Mouse (Mus musculus) testis, adult 2 months (tissue): ENCODE data around the gene Klf1. TPM values are rescaled to one million over a fixed set of nuclear protein-coding genes. Genes with fewer than 3 reads are reported as not detected.
A peak's percentile ranks its signal among the peaks of the same experiment; 100 is the strongest.

ENCODE experiments used
- H3K27ac ChIP-seq: fragments of 200-500 bp; 2 replicates; pipeline ENCODE4 v1.5.1; 2012; ENCODE audit warnings: low read depth, low read length; ENCODE audit not compliant: control insufficient read depth, insufficient read depth
- H3K27me3 ChIP-seq: fragments of 200-500 bp; 2 replicates; pipeline ENCODE4 v1.6.1; 2012; ENCODE audit warnings: mild to moderate bottlenecking, low read length, moderate library complexity; ENCODE audit not compliant: control insufficient read depth, insufficient read depth
- H3K36me3 ChIP-seq: fragments of 200-500 bp; 2 replicates; pipeline ENCODE4 v1.6.1; 2012; ENCODE audit warnings: mild to moderate bottlenecking, low read length; ENCODE audit not compliant: control insufficient read depth, insufficient read depth
- H3K4me1 ChIP-seq: fragments of 200-500 bp; 2 replicates; pipeline ENCODE4 v1.6.1; 2012; ENCODE audit warnings: low read length; ENCODE audit not compliant: control insufficient read depth, insufficient read depth
- H3K4me3 ChIP-seq: fragments of 200-500 bp; 2 replicates; pipeline ENCODE4 v1.5.1; 2012; ENCODE audit warnings: low read depth, mild to moderate bottlenecking, low read length, moderate library complexity, mixed read lengths; ENCODE audit not compliant: control insufficient read depth
- CTCF ChIP-seq: fragments of 200-500 bp; IDR thresholded peaks from 2 replicates; pipeline ENCODE4 v1.5.1; 2012; ENCODE audit warnings: low read depth, mild to moderate bottlenecking, inconsistent platforms, low read length, moderate library complexity; ENCODE audit not compliant: control insufficient read depth, insufficient read depth, insufficient replicate concordance
- POLR2A ChIP-seq: fragments of 200-500 bp; IDR thresholded peaks from 2 replicates; pipeline ENCODE4 v1.6.1; 2012; ENCODE audit warnings: low read depth, mild to moderate bottlenecking, inconsistent platforms, low read length, moderate library complexity; ENCODE audit not compliant: control insufficient read depth
- polyA plus RNA-seq: library from polyadenylated mRNA; depleted of rRNA; stranded (reverse); fragments of >200 nt; gene quantifications from 2 replicates; pipeline ENCODE4 v1.2.3, GENCODE M21; 2012

Klf1 gene
- polyA plus RNA-seq, 1 experiment: 0.36 TPM

GRCm38 (mm10) chr8:84928456-84929306 is 27.0 kb downstream of the Klf1 start:
- Histone ChIP-seq H3K27me3 (no peaks in the 10 kb centered on the region), H3K27ac (no peak overlapping the region)
- TF ChIP-seq CTCF: peak; percentile 80; the same call in 1 of the 2 replicates
- no peak for TF ChIP-seq POLR2A

GRCm38 (mm10) chr8:84930582-84930981 is 28.9 kb downstream of the Klf1 start:
- no peak for TF ChIP-seq CTCF
- no peak for TF ChIP-seq POLR2A

More at GRCm38 (mm10) chr8:84928456-84929306, 27.0 kb downstream of the Klf1 start:
- no peaks in the 10 kb centered on the region for H3K36me3 ChIP-seq
- H3K4me1 ChIP-seq: peaks cover 7% of the 10 kb centered on the region
- H3K4me3 ChIP-seq: peak overlapping the region; percentile 58

GRCm38 (mm10) chr8:84933767-84934559 is 32.2 kb downstream of the Klf1 start:
- no peak for TF ChIP-seq POLR2A
- no peak for TF ChIP-seq CTCF
- Histone ChIP-seq H3K27ac (no peak overlapping the region), H3K36me3 (no peaks in the 10 kb centered on the region), H3K27me3 (no peaks in the 10 kb centered on the region), H3K4me3 (no peak overlapping the region), H3K4me1 (peaks cover 21% of the 10 kb centered on the region)

More at GRCm38 (mm10) chr8:84930582-84930981, 28.9 kb downstream of the Klf1 start:
- H3K4me1 ChIP-seq: peaks cover 17% of the 10 kb centered on the region
- no peaks in the 10 kb centered on the region for H3K27me3 ChIP-seq
- H3K27ac ChIP-seq: no peak overlapping the region
- H3K36me3 ChIP-seq: no peaks in the 10 kb centered on the region
- H3K4me3 ChIP-seq: no peak overlapping the region

GRCm38 (mm10) chr8:84934860-84935259 is 33.1 kb downstream of the Klf1 start:
- no peaks in the 10 kb centered on the region for H3K36me3 ChIP-seq
- no peak overlapping the region for H3K4me3 ChIP-seq
- no peaks in the 10 kb centered on the region for H3K27me3 ChIP-seq
- peaks cover 18% of the 10 kb centered on the region for H3K4me1 ChIP-seq
- TF ChIP-seq POLR2A: no peak
- no peak for TF ChIP-seq CTCF
- no peak overlapping the region for H3K27ac ChIP-seq

- Histone ChIP-seq H3K27ac (no peak overlapping the region), H3K4me1 (peaks cover 18% of the 10 kb centered on the region), H3K36me3 (no peaks in the 10 kb centered on the region), H3K27me3 (no peaks in the 10 kb centered on the region), H3K4me3 (no peak overlapping the region)
- TF ChIP-seq POLR2A: no peak
- no peak for TF ChIP-seq CTCF
Measured at GRCm38 (mm10) chr8:84935489-84935888, 33.8 kb downstream of the Klf1 start.

GRCm38 (mm10) chr8:84936041-84936961 is 34.6 kb downstream of the Klf1 start:
- no peak for TF ChIP-seq CTCF
- TF ChIP-seq POLR2A: no peak
- no peak overlapping the region for H3K27ac ChIP-seq
- H3K4me3 ChIP-seq: no peak overlapping the region
- no peaks in the 10 kb centered on the region for H3K36me3 ChIP-seq
- H3K4me1 ChIP-seq: peaks cover 18% of the 10 kb centered on the region
- no peaks in the 10 kb centered on the region for H3K27me3 ChIP-seq
